Mouse (Mus musculus): ENCODE data around the gene Pip5k1c. TPM values are rescaled to one million over a fixed set of nuclear protein-coding genes. Genes with fewer than 3 reads are reported as not detected.

The Pip5k1c gene
- polyA plus RNA-seq, 1 experiment: 212 TPM

- H3K4me3 ChIP-seq (ENCODE audit: control insufficient read depth, insufficient read depth, low read length): no peak overlapping the region
- TF ChIP-seq POLR2A (IDR thresholded peaks at IDR 0.05; ENCODE audit: control insufficient read depth, extremely low read depth, insufficient read depth, low read length, poor library complexity) (no peak), CTCF (IDR thresholded peaks at IDR 0.05; ENCODE audit: borderline replicate concordance, control insufficient read depth, extremely low read depth, insufficient read depth, low read length, poor library complexity) (no peak)
- no peak for DNase-seq
- 97% methylated on average over 8 of the region's 8 CpGs for WGBS
- H3K27ac ChIP-seq (ENCODE audit: control insufficient read depth, insufficient read depth, low read length): no peak overlapping the region
- no peaks in the 10 kb centered on the region for H3K27me3 ChIP-seq (ENCODE audit: control insufficient read depth, insufficient read depth, low read length)
- peaks cover 4% of the 10 kb centered on the region; the same call in 1 of the 2 replicates for H3K36me3 ChIP-seq (ENCODE audit: control insufficient read depth, insufficient read depth, low read length)
- peaks cover 15% of the 10 kb centered on the region for H3K4me1 ChIP-seq (replicated peaks; ENCODE audit: control insufficient read depth, insufficient read depth, low read length)
Observed at GRCm38 (mm10) chr10:81265540-81265939, 27.2 kb upstream of the Pip5k1c start.

GRCm38 (mm10) chr10:81266211-81267105 is 26.3 kb upstream of the Pip5k1c start, which contains the start of the genes Mrpl54 and Apba3:
TSS of gene Mrpl54 (minus strand) at chr10:81266934.
TSS of gene Apba3 (plus strand) at chr10:81266960.
- H3K27ac ChIP-seq (ENCODE audit: control insufficient read depth, insufficient read depth, low read length): no peak within 1 kb of the TSS; the same call in 1 of the 2 replicates
- no peaks in the 10 kb centered on the region for H3K27me3 ChIP-seq (ENCODE audit: control insufficient read depth, insufficient read depth, low read length)
- DNase-seq: peak; percentile 93
- TF ChIP-seq POLR2A (IDR thresholded peaks at IDR 0.05; ENCODE audit: control insufficient read depth, extremely low read depth, insufficient read depth, low read length, poor library complexity): peak; percentile 55; the same call in 1 of the 2 replicates
- peak; percentile 39; the same call in 1 of the 2 replicates for TF ChIP-seq CTCF (IDR thresholded peaks at IDR 0.05; ENCODE audit: borderline replicate concordance, control insufficient read depth, extremely low read depth, insufficient read depth, low read length, poor library complexity)
- WGBS: under 1% methylated on average over 48 of the region's 48 CpGs
- H3K36me3 ChIP-seq (ENCODE audit: control insufficient read depth, insufficient read depth, low read length): peaks cover 7% of the 10 kb centered on the region; the same call in 1 of the 2 replicates
- peak within 1 kb of the TSS; percentile 74 for H3K4me3 ChIP-seq (ENCODE audit: control insufficient read depth, insufficient read depth, low read length)
- peaks cover 15% of the 10 kb centered on the region for H3K4me1 ChIP-seq (replicated peaks; ENCODE audit: control insufficient read depth, insufficient read depth, low read length)

GRCm38 (mm10) chr10:81268056-81268455 is 24.7 kb upstream of the Pip5k1c start:
- Histone ChIP-seq H3K4me1 (replicated peaks; ENCODE audit: control insufficient read depth, insufficient read depth, low read length) (peaks cover 15% of the 10 kb centered on the region), H3K27ac (ENCODE audit: control insufficient read depth, insufficient read depth, low read length) (no peak overlapping the region), H3K36me3 (ENCODE audit: control insufficient read depth, insufficient read depth, low read length) (peaks cover 19% of the 10 kb centered on the region; the same call in 1 of the 2 replicates), H3K27me3 (ENCODE audit: control insufficient read depth, insufficient read depth, low read length) (no peaks in the 10 kb centered on the region), H3K4me3 (ENCODE audit: control insufficient read depth, insufficient read depth, low read length) (peak overlapping the region; percentile 95)
- TF ChIP-seq POLR2A (IDR thresholded peaks at IDR 0.05; ENCODE audit: control insufficient read depth, extremely low read depth, insufficient read depth, low read length, poor library complexity): no peak
- 9% methylated on average over 23 of the region's 23 CpGs for WGBS
- DNase-seq: peak; percentile 64

DNA sequence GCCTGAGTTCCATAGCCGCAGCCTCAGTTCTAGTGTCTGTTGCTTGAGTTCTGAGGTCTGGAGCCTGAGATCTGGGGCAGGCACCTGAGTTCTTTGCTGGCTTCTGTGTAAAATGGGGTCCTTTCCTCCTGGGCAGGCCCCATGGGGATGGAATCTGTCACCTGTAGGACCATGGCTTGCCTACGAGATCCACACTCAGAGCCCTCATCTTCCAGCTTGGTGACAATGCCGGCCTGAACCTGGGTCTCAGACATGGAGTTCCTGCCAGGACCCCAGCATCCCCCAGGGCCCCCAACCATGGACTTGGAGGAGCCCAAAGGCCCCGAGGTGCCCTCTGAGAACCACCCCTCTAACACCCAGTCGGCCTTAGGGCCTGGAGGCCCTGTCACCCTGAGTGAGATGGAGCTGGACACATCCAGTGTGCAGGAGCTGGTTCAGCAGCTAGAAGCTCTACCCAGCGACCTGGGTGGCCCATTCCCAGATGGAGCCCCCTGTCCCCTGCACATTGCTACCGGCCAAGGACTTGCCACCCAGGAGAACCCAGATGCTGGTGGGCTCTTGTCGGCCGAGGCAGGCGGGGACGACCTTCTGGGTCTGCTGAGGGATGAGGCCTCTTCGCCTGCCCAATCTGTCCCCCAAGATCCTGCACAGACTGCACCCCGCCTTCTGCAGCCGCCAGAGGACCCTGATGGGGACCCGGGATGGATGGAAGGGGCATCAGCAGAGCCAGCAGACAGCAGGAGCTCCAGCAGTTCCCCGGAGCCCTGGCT is 23.9 kb upstream of the Pip5k1c start:
- Histone ChIP-seq H3K27ac (ENCODE audit: control insufficient read depth, insufficient read depth, low read length) (no peak overlapping the region), H3K27me3 (ENCODE audit: control insufficient read depth, insufficient read depth, low read length) (no peaks in the 10 kb centered on the region), H3K4me1 (replicated peaks; ENCODE audit: control insufficient read depth, insufficient read depth, low read length) (peaks cover 15% of the 10 kb centered on the region), H3K36me3 (ENCODE audit: control insufficient read depth, insufficient read depth, low read length) (peaks cover 25% of the 10 kb centered on the region; the same call in 1 of the 2 replicates), H3K4me3 (ENCODE audit: control insufficient read depth, insufficient read depth, low read length) (peak overlapping the region; percentile 95)
- WGBS: 88% methylated on average over 16 of the region's 16 CpGs
- DNase-seq: no peak
- TF ChIP-seq POLR2A (IDR thresholded peaks at IDR 0.05; ENCODE audit: control insufficient read depth, extremely low read depth, insufficient read depth, low read length, poor library complexity) (no peak), CTCF (IDR thresholded peaks at IDR 0.05; ENCODE audit: borderline replicate concordance, control insufficient read depth, extremely low read depth, insufficient read depth, low read length, poor library complexity) (no peak)

GRCm38 (mm10) chr10:81272356-81272755 is 20.4 kb upstream of the Pip5k1c start:
- peaks cover 21% of the 10 kb centered on the region; the same call in 1 of the 2 replicates for H3K36me3 ChIP-seq (ENCODE audit: control insufficient read depth, insufficient read depth, low read length)
- no peak for DNase-seq
- TF ChIP-seq CTCF (IDR thresholded peaks at IDR 0.05; ENCODE audit: borderline replicate concordance, control insufficient read depth, extremely low read depth, insufficient read depth, low read length, poor library complexity) (no peak), POLR2A (IDR thresholded peaks at IDR 0.05; ENCODE audit: control insufficient read depth, extremely low read depth, insufficient read depth, low read length, poor library complexity) (no peak)
- 98% methylated on average over 21 of the region's 21 CpGs for WGBS
- H3K27ac ChIP-seq (ENCODE audit: control insufficient read depth, insufficient read depth, low read length): no peak overlapping the region
- no peak overlapping the region for H3K4me3 ChIP-seq (ENCODE audit: control insufficient read depth, insufficient read depth, low read length)
- H3K4me1 ChIP-seq (replicated peaks; ENCODE audit: control insufficient read depth, insufficient read depth, low read length): peaks cover 11% of the 10 kb centered on the region
- no peaks in the 10 kb centered on the region for H3K27me3 ChIP-seq (ENCODE audit: control insufficient read depth, insufficient read depth, low read length)

DNA sequence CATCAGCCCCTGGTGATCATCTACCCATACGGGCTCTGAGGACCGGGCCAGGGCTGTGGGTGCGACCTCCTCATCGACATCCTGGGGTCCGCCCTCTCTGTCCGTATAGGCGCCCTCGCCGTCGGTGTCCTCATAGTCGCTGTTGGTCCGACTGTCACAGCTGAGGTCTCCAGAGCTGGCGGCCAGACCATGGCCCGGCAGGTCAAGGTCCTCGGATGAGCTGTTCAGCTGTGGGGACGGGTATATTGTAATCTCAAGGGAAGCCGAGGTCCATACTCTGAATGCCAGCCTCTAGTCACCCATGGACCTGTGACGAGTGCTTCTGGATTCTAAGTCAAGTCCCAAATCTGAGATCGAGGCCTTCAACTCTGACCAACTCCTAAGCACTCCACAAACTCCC is 18.9 kb upstream of the Pip5k1c start:
- 96% methylated on average over 19 of the region's 19 CpGs for WGBS
- peaks cover 3% of the 10 kb centered on the region; the same call in 1 of the 2 replicates for H3K4me1 ChIP-seq (replicated peaks; ENCODE audit: control insufficient read depth, insufficient read depth, low read length)
- H3K27ac ChIP-seq (ENCODE audit: control insufficient read depth, insufficient read depth, low read length): no peak overlapping the region
- TF ChIP-seq POLR2A (IDR thresholded peaks at IDR 0.05; ENCODE audit: control insufficient read depth, extremely low read depth, insufficient read depth, low read length, poor library complexity) (no peak), CTCF (IDR thresholded peaks at IDR 0.05; ENCODE audit: borderline replicate concordance, control insufficient read depth, extremely low read depth, insufficient read depth, low read length, poor library complexity) (no peak)
- peaks cover 21% of the 10 kb centered on the region; the same call in 1 of the 2 replicates for H3K36me3 ChIP-seq (ENCODE audit: control insufficient read depth, insufficient read depth, low read length)
- DNase-seq: no peak
- H3K4me3 ChIP-seq (ENCODE audit: control insufficient read depth, insufficient read depth, low read length): no peak overlapping the region
- H3K27me3 ChIP-seq (ENCODE audit: control insufficient read depth, insufficient read depth, low read length): no peaks in the 10 kb centered on the region
